In genomic region chr4:145306422-145306821, GRCm38 (mm10) we compare ENCODE assay signal across 31 mouse cellular contexts. TPM values are rescaled to one million over a fixed set of nuclear protein-coding genes. Genes with fewer than 3 reads are reported as not detected.
DNase-seq lines count a peak whose midpoint lies in the region; ATAC-seq and TF ChIP-seq lines count a peak whose summit lies in the region.
"Had no signal": no experiment of that assay in that cellular context is flagged by ENCODE, and none has a peak within 500 bp of the region (broad histone marks: within the 10 kb centered on the region; RNA-seq: fewer than 3 reads in every experiment).

No protein-coding gene starts in this region.

- H3K9me3 ChIP-seq in forebrain, postnatal 0 days (ENCODE audit: low read length) = 0 out of 2 replicates have a peak, but pooled peaks cover 3% of the 10 kb centered on the region
- no peaks in the 10 kb centered on the region for H3K9me3 ChIP-seq in forebrain, embryonic 13.5 days (replicated peaks)
- H3K9me3 ChIP-seq in ES-Bruce4 (replicated peaks; ENCODE audit: control insufficient read depth, insufficient read depth, low read length, poor library complexity, severe bottlenecking) = no peaks in the 10 kb centered on the region
- H3K9me3 ChIP-seq in kidney, embryonic 16.5 days (ENCODE audit: low read length) = no peaks in the 10 kb centered on the region
- H3K9me3 ChIP-seq: embryonic facial prominence, embryonic 13.5 days; heart, embryonic 12.5 days; limb, embryonic 12.5 days; liver, embryonic 15.5 days; lung, embryonic 15.5 days; midbrain, embryonic 10.5 days; neural tube, embryonic 12.5 days had no signal

- no peaks in the 10 kb centered on the region for H3K4me1 ChIP-seq in forebrain, postnatal 0 days (ENCODE audit: insufficient read depth)
- no peaks in the 10 kb centered on the region for H3K4me1 ChIP-seq in forebrain, embryonic 13.5 days
- peaks cover 2% of the 10 kb centered on the region for H3K4me1 ChIP-seq in ES-Bruce4 (ENCODE audit: control insufficient read depth, insufficient read depth, low read length)
- H3K4me1 ChIP-seq in kidney, embryonic 16.5 days (ENCODE audit: insufficient read depth, low read length) = no peaks in the 10 kb centered on the region
- H3K4me1 ChIP-seq: embryonic facial prominence, embryonic 13.5 days; heart, embryonic 12.5 days; liver, embryonic 15.5 days; lung, embryonic 15.5 days; neural tube, embryonic 12.5 days had no signal

- no peak overlapping the region for H3K4me3 ChIP-seq in forebrain, postnatal 0 days (ENCODE audit: low read depth, low read length)
- H3K4me3 ChIP-seq in forebrain, embryonic 13.5 days = no peak overlapping the region
- no peak overlapping the region for H3K4me3 ChIP-seq in layer of hippocampus, adult 2 months
- H3K4me3 ChIP-seq in ES-Bruce4 (ENCODE audit: low read depth, low read length) = no peak overlapping the region
- H3K4me3 ChIP-seq in kidney, embryonic 16.5 days (ENCODE audit: low read length) = no peak overlapping the region
- H3K4me3 ChIP-seq: embryonic facial prominence, embryonic 13.5 days; erythroblast, embryonic 14.5 days; heart, adult 2 months; heart, embryonic 12.5 days; left cerebral cortex, adult 2 months; limb, embryonic 12.5 days; liver, embryonic 15.5 days; lung, embryonic 15.5 days; midbrain, embryonic 10.5 days; myocyte; neural tube, embryonic 12.5 days had no signal

- ATAC-seq in forebrain, postnatal 0 days = 0 out of 2 replicates have a peak, but pooled peaks have one; percentile 9
- ATAC-seq in forebrain, embryonic 13.5 days = no peak
- ATAC-seq in activated CD4-positive, CD25-positive, alpha-beta regulatory T cell, adult 4 months = peak; percentile 37
- no peak for ATAC-seq in kidney, embryonic 16.5 days (ENCODE audit: low FRiP score, low TSS enrichment)

- WGBS in forebrain, postnatal 0 days = 37% methylated on average over 4 of the region's 4 CpGs
- WGBS in forebrain, embryonic 13.5 days = 30% methylated on average over 4 of the region's 4 CpGs
- 30% methylated on average over 4 of the region's 4 CpGs for WGBS in kidney, embryonic 16.5 days

- no peak overlapping the region for H3K27ac ChIP-seq in forebrain, postnatal 0 days (ENCODE audit: low read depth, low read length)
- H3K27ac ChIP-seq in forebrain, embryonic 13.5 days = no peak overlapping the region
- peak overlapping the region; percentile 72 for H3K27ac ChIP-seq in layer of hippocampus, adult 2 months
- peak overlapping the region; percentile 34; the same call in 1 of the 2 replicates for H3K27ac ChIP-seq in ES-Bruce4 (ENCODE audit: insufficient read depth, low read length)
- H3K27ac ChIP-seq in kidney, embryonic 16.5 days (ENCODE audit: low read length) = no peak overlapping the region
- H3K27ac ChIP-seq: embryonic facial prominence, embryonic 13.5 days; heart, adult 2 months; left cerebral cortex, adult 2 months; limb, embryonic 12.5 days; liver, embryonic 15.5 days; lung, embryonic 15.5 days; midbrain, embryonic 10.5 days; neural tube, embryonic 12.5 days; stomach, postnatal 0 days had no signal

- TF ChIP-seq EP300 in ES-Bruce4 (IDR thresholded peaks at IDR 0.05; ENCODE audit: insufficient read depth, low read depth, low read length) = no peak

- no peak for DNase-seq in forebrain, postnatal 0 days
- no peak for DNase-seq in layer of hippocampus, adult 2 months (ENCODE audit: low spot score in 2 of 2)
- no peak for DNase-seq in layer of hippocampus, adult 18-20 months (ENCODE audit: low spot score in 2 of 2)
- DNase-seq in cerebellum, postnatal 4 days (ENCODE audit: low spot score in 2 of 2) = no peak
- DNase-seq: adrenal gland, postnatal 14 days; cerebellum, adult 11 months; cerebellum, adult 9-11 months; gastrocnemius, postnatal 25 days; heart, adult 2 months; kidney, adult 9 months; kidney, postnatal 14 days; right cerebral cortex, adult 18-20 months had no signal

- no peaks in the 10 kb centered on the region for H3K36me3 ChIP-seq in forebrain, postnatal 0 days (ENCODE audit: insufficient read depth)
- no peaks in the 10 kb centered on the region for H3K36me3 ChIP-seq in forebrain, embryonic 13.5 days (ENCODE audit: poor library complexity, severe bottlenecking)
- H3K36me3 ChIP-seq in ES-Bruce4 (ENCODE audit: control insufficient read depth, insufficient read depth, low read length, poor library complexity, severe bottlenecking) = no peaks in the 10 kb centered on the region
- H3K36me3 ChIP-seq in kidney, embryonic 16.5 days (ENCODE audit: insufficient read depth, low read length) = no peaks in the 10 kb centered on the region
- H3K36me3 ChIP-seq: embryonic facial prominence, embryonic 13.5 days; heart, embryonic 12.5 days; limb, embryonic 12.5 days; liver, embryonic 15.5 days; lung, embryonic 15.5 days; midbrain, embryonic 10.5 days; neural tube, embryonic 12.5 days had no signal

- no peak for TF ChIP-seq CTCF in forebrain, postnatal 0 days (IDR thresholded peaks at IDR 0.05; ENCODE audit: low read depth)
- TF ChIP-seq CTCF in layer of hippocampus, adult 2 months (conservative IDR thresholded peaks at IDR 0.05) = no peak
- no peak for TF ChIP-seq CTCF in ES-Bruce4 (IDR thresholded peaks at IDR 0.05; ENCODE audit: low read depth, low read length)

- H3K27me3 ChIP-seq in forebrain, postnatal 0 days (ENCODE audit: insufficient read depth, low read length) = no peaks in the 10 kb centered on the region
- H3K27me3 ChIP-seq in forebrain, embryonic 13.5 days = no peaks in the 10 kb centered on the region
- H3K27me3 ChIP-seq in ES-Bruce4 (ENCODE audit: control insufficient read depth, insufficient read depth, low read length, poor library complexity, severe bottlenecking) = no peaks in the 10 kb centered on the region
- H3K27me3 ChIP-seq in kidney, embryonic 16.5 days (ENCODE audit: insufficient read depth, low read length) = no peaks in the 10 kb centered on the region
- H3K27me3 ChIP-seq: embryonic facial prominence, embryonic 13.5 days; heart, embryonic 12.5 days; limb, embryonic 12.5 days; liver, embryonic 15.5 days; lung, embryonic 15.5 days; neural tube, embryonic 12.5 days had no signal

- no peak overlapping the region for H3K4me2 ChIP-seq in forebrain, postnatal 0 days (ENCODE audit: low read depth)
- H3K4me2 ChIP-seq in forebrain, embryonic 13.5 days = no peak overlapping the region
- no peak overlapping the region for H3K4me2 ChIP-seq in kidney, embryonic 16.5 days (replicated peaks; ENCODE audit: low read depth, low read length)
- H3K4me2 ChIP-seq: embryonic facial prominence, embryonic 13.5 days; heart, embryonic 12.5 days; limb, embryonic 12.5 days; liver, embryonic 15.5 days; lung, embryonic 15.5 days; neural tube, embryonic 12.5 days had no signal

- TF ChIP-seq POLR2A in ES-Bruce4 (IDR thresholded peaks at IDR 0.05; ENCODE audit: insufficient read depth, low read length) = no peak

- no peak overlapping the region for H3K9ac ChIP-seq in forebrain, postnatal 0 days
- H3K9ac ChIP-seq in forebrain, embryonic 13.5 days = no peak overlapping the region
- H3K9ac ChIP-seq in ES-Bruce4 (ENCODE audit: low read depth, poor library complexity, severe bottlenecking) = 0 out of 2 replicates have a peak overlapping the region, but pooled peaks have one; percentile 31
- H3K9ac ChIP-seq in kidney, embryonic 16.5 days (replicated peaks; ENCODE audit: low read length) = no peak overlapping the region
- H3K9ac ChIP-seq: embryonic facial prominence, embryonic 13.5 days; heart, embryonic 12.5 days; limb, embryonic 12.5 days; liver, embryonic 15.5 days; lung, embryonic 15.5 days; neural tube, embryonic 12.5 days had no signal

RNA-seq across cellular contexts. Expression of gene Tnfrsf8, which starts 8.5 kb away (rescaled TPM):
- 1.1 and 3.3 TPM in 2 replicates for total RNA-seq in forebrain, postnatal 0 days (2014; rRNA removed)
- 0.80 and 1.5 TPM in 2 replicates for polyA plus RNA-seq in forebrain, postnatal 0 days (2015; fragmentation: Nextera tagmentation; extraction: Ambion mirVana)
- polyA plus RNA-seq in forebrain, embryonic 13.5 days (2015; fragmentation: Nextera tagmentation; extraction: Ambion mirVana) = 0.08 and 0.18 TPM in 2 replicates
- under 1 TPM; 0.52 to 0.69 TPM for total RNA-seq in layer of hippocampus, adult 2 months (2021)
- 1 to 10 TPM; 1.1 to 1.2 TPM for total RNA-seq in layer of hippocampus, adult 18-20 months (2021)
- polyA plus RNA-seq in ES-Bruce4 (2011; ENCODE audit: insufficient read depth, insufficient read length, low read depth, missing spikeins) = 0.46 and 0.47 TPM in 2 replicates
- 10 to 100 TPM in 1 of 2 experiments, 1 to 10 TPM in 1; 6.3 to 14.2 TPM for polyA plus RNA-seq in activated CD4-positive, CD25-positive, alpha-beta regulatory T cell, adult 4 months (2017; shearing (Covaris generic))
- 0.06 TPM in 1 of 2 replicates, not detected in the other for polyA plus RNA-seq in kidney, embryonic 16.5 days (2015; fragmentation: Nextera tagmentation; extraction: Ambion mirVana)
- total RNA-seq: gastrocnemius, adult 18-20 months; hematopoietic stem cell, adult 5-6 weeks had no signal
- polyA plus RNA-seq: C2C12; erythroblast, embryonic 14.5 days; forebrain, embryonic 11.5 days; heart, embryonic 12.5 days; midbrain, embryonic 10.5 days had no signal

RNA-seq across cellular contexts. Expression of gene Tnfrsf1b, which starts 59.8 kb away (rescaled TPM):
- total RNA-seq in forebrain, postnatal 0 days (2014; rRNA removed) = 3.7 and 10.7 TPM in 2 replicates
- 1.5 and 2.4 TPM in 2 replicates for polyA plus RNA-seq in forebrain, postnatal 0 days (2015; fragmentation: Nextera tagmentation; extraction: Ambion mirVana)
- polyA plus RNA-seq in forebrain, embryonic 13.5 days (2015; fragmentation: Nextera tagmentation; extraction: Ambion mirVana) = 1.6 and 1.8 TPM in 2 replicates
- 1 to 10 TPM; 2.7 TPM for total RNA-seq in layer of hippocampus, adult 2 months (2021)
- 1 to 10 TPM; 2.8 to 3.4 TPM for total RNA-seq in layer of hippocampus, adult 18-20 months (2021)
- 3.9 and 4.7 TPM in 2 replicates for polyA plus RNA-seq in ES-Bruce4 (2011; ENCODE audit: insufficient read depth, insufficient read length, low read depth, missing spikeins)
- polyA plus RNA-seq in activated CD4-positive, CD25-positive, alpha-beta regulatory T cell, adult 4 months (2017; shearing (Covaris generic)) = 100 to 1,000 TPM in 1 of 2 experiments, 10 to 100 TPM in 1; 87.9 to 139 TPM
- polyA plus RNA-seq in kidney, embryonic 16.5 days (2015; fragmentation: Nextera tagmentation; extraction: Ambion mirVana) = 3.4 and 3.7 TPM in 2 replicates

Comparison
In these comparisons a context has a peak if more than half of its experiments do, and no peak if none do; other contexts are left out.
1. ATAC-seq: peak in forebrain, postnatal 0 days (single experiment) and activated CD4-positive, CD25-positive, alpha-beta regulatory T cell, adult 4 months (single experiment); none in forebrain, embryonic 13.5 days (single experiment) and kidney, embryonic 16.5 days (single experiment).
2. H3K27ac ChIP-seq: peak in layer of hippocampus, adult 2 months (single experiment) and ES-Bruce4 (single experiment); none in forebrain, postnatal 0 days (single experiment), forebrain, embryonic 13.5 days (single experiment) and kidney, embryonic 16.5 days (single experiment).
3. RNA of gene Tnfrsf1b, which starts 59.8 kb away (polyA plus RNA-seq): 87.9 to 139 TPM in activated CD4-positive, CD25-positive, alpha-beta regulatory T cell, adult 4 months; 3.9 to 4.7 TPM in ES-Bruce4, 3.4 to 3.7 TPM in kidney, embryonic 16.5 days, 1.5 to 2.4 TPM in forebrain, postnatal 0 days and 1.6 to 1.8 TPM in forebrain, embryonic 13.5 days; every median in the first group is over 10 times any median in the second.